Mouse (Mus musculus) MEL (cell line): Measurements from ENCODE around the gene Fam208b.

Source experiments
- CTCF ChIP-seq, 3 experiments: IDR thresholded peaks in 2 of 3; conservative IDR thresholded peaks in 1 of 3; 2 replicates each; pipeline ENCODE4 v1.5.1; 2011 to 2012; ENCODE audit warnings: low read length in 3 of 3, low read depth in 2 of 3, mild to moderate bottlenecking in 2 of 3, improper control_type of control experiment in 1 of 3, inconsistent platforms in 1 of 3, mixed read lengths in 1 of 3, moderate library complexity in 1 of 3; ENCODE audit not compliant: control insufficient read depth in 1 of 3, insufficient read depth in 1 of 3, poor library complexity in 1 of 3, severe bottlenecking in 1 of 3
- E2F4 ChIP-seq: IDR thresholded peaks from 2 replicates; pipeline ENCODE4 v1.6.1; 2011; ENCODE audit warnings: low read depth, low read length, improper control_type of control experiment, borderline replicate concordance
- ELF1 ChIP-seq: IDR thresholded peaks from 2 replicates; pipeline ENCODE4 v1.6.1; 2014; ENCODE audit warnings: low read depth, mild to moderate bottlenecking, inconsistent platforms, low read length, improper control_type of control experiment, moderate library complexity
- KAT2A ChIP-seq: conservative IDR thresholded peaks from 2 replicates; pipeline ENCODE4 v1.6.1; 2012; ENCODE audit warnings: low read depth, low read length, improper control_type of control experiment, inconsistent platforms
- MAX ChIP-seq: IDR thresholded peaks from 2 replicates; pipeline ENCODE4 v1.6.1; 2011; ENCODE audit warnings: low read length, improper control_type of control experiment
- MXI1 ChIP-seq: IDR thresholded peaks from 2 replicates; pipeline ENCODE4 v1.6.1; 2011; ENCODE audit warnings: mild to moderate bottlenecking, low read depth, low read length, improper control_type of control experiment
- SMC3 ChIP-seq: IDR thresholded peaks from 2 replicates; pipeline ENCODE4 v1.6.1; 2011; ENCODE audit warnings: low read depth, low read length, improper control_type of control experiment
- TAL1 ChIP-seq: IDR thresholded peaks from 2 replicates; pipeline ENCODE4 v1.6.1; 2012; ENCODE audit warnings: mild to moderate bottlenecking, inconsistent platforms, low read length, moderate library complexity, mixed read lengths
- USF2 ChIP-seq, 2 experiments: IDR thresholded peaks; 2 replicates each; pipeline ENCODE4 v1.6.1; 2011 to 2012; ENCODE audit warnings: improper control_type of control experiment in 2 of 2, low read length in 2 of 2, borderline replicate concordance in 1 of 2, inconsistent platforms in 1 of 2, low read depth in 1 of 2, mild to moderate bottlenecking in 1 of 2; ENCODE audit not compliant: insufficient read depth in 1 of 2

DNA sequence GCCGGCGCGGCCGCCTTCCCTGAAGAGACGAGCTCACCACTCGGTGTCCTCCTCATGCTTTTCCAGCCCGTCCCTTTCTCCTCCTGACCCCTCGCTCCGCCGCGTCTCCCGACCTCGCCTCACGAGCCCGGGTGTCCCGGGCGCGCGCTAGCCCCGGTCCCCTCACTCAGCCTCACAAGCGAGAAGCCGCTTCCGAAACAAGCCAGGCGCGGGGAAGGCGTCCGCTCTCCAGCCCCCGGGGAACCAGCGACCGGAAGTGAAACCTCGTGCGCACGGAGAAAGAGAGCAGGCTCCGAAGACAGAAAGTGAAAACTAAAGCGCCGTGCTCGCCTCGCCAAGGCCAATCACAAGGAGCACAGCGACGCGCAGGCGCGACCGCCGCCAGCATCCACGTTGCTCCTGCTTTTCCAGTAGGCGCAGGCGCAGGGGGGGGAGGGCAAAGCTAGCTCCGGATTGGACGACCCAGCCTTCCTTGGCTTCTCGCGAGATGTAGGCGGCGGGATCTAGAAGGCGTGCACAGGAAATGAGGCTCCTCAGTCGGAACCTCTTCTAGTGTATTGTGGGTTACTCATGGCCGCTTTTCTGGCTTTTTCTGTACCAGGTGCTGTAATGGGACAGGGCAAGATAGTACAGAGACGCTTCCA is at the start of gene Fam208b:
- peak; percentile 74 for TF ChIP-seq ELF1
- no peak for TF ChIP-seq CTCF (IDR thresholded peaks at IDR 0.05 in 2 of 3, conservative IDR thresholded peaks at IDR 0.05 in 1 of 3; ENCODE audit: control insufficient read depth in 1 of 3, insufficient read depth in 1 of 3, low read depth in 2 of 3, low read length in 3 of 3, poor library complexity in 1 of 3, severe bottlenecking in 1 of 3)
- TF ChIP-seq E2F4: peak; percentile 69; the same call in 1 of the 2 replicates
- TF ChIP-seq TAL1: no peak
- TF ChIP-seq SMC3: no peak
- TF ChIP-seq USF2 (IDR thresholded peaks at IDR 0.05; ENCODE audit: borderline replicate concordance in 1 of 2, insufficient read depth in 1 of 2, low read depth in 1 of 2, low read length in 2 of 2): no peak
- TF ChIP-seq MXI1: peak; percentile 98
- peak; percentile 96 for TF ChIP-seq MAX
- TF ChIP-seq KAT2A: peak; percentile 69
